In the genomic region with DNA sequence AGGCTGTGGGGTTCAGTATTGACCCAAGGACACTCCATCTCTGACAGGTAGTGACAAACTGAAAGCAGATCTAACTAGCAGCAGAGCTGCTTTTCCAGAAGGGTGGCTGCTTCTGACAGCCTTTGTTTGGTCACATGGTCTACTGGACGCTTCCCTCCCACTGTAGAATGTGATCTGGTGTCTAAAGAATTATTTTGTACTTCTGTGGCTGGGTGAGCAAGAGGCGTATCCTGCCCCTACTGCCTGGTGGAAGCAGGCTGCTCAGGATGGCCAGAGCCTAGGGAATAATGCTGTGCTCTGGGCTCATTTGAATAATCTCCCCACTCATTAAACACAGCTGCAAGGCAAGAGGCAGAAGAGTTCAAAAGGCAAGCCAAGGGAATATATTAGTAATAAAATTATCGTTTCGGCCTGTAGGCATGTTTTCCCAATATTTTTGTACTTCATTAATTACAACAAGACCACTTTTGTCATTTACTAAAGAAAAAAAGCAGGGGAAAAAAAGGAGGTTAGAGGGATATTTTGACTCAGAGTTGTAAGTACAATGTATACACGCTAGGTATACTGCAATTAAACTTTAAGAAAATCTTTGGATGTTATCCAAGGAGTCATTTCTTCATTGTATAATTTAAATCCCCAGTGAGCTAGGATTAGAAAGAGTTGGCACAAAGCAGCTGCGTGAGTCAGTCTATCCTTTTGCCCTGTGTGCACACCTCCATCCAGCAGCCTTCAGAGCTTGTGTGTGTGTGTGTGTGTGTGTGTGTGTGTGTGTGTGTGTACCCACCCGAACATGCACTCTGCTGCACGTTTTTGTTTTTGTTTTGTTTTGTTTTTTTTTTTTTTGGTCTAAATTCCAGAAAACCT, we compare ENCODE assay signal across 9 mouse cellular contexts.
DNase-seq lines count a peak whose midpoint lies in the region; ATAC-seq and TF ChIP-seq lines count a peak whose summit lies in the region.
"Had no signal": no experiment of that assay in that cellular context is flagged by ENCODE, and none has a peak within 500 bp of the region (broad histone marks: within the 10 kb centered on the region; RNA-seq: fewer than 3 reads in every experiment).

No protein-coding gene starts in this region.

- dilution Hi-C loops in CH12.LX (cut with MboI; ENCODE audit: extremely low pct_ligation_motif_present, extremely low pct_unique_long_range_greater_than_20kb, low sequenced_read_pairs): no loop called here

- H3K27ac ChIP-seq in CH12.LX (ENCODE audit: insufficient read depth, low read depth): no peak overlapping the region
- H3K27ac ChIP-seq in liver, embryonic 12.5 days: no peak overlapping the region
- H3K27ac ChIP-seq: limb, embryonic 12.5 days had no signal

- TF ChIP-seq EP300 in CH12.LX (IDR thresholded peaks at IDR 0.05; ENCODE audit: low read length): no peak

- no peaks in the 10 kb centered on the region for H3K4me1 ChIP-seq in CH12.LX (ENCODE audit: control insufficient read depth in 1 of 2, insufficient read depth in 2 of 2)
- H3K4me1 ChIP-seq in liver, embryonic 12.5 days: no peaks in the 10 kb centered on the region
- H3K4me1 ChIP-seq: limb, embryonic 12.5 days had no signal

- H3K79me2 ChIP-seq in CH12.LX (replicated peaks; ENCODE audit: control insufficient read depth, extremely low read depth, insufficient read depth, poor library complexity, severe bottlenecking): no peaks in the 10 kb centered on the region

- H3K36me3 ChIP-seq in CH12.LX (replicated peaks in 1 of 2; ENCODE audit: control insufficient read depth in 1 of 2, insufficient read depth in 1 of 2, low read length in 1 of 2): no peaks in the 10 kb centered on the region
- no peaks in the 10 kb centered on the region for H3K36me3 ChIP-seq in liver, embryonic 12.5 days
- H3K36me3 ChIP-seq: limb, embryonic 12.5 days had no signal

- in situ Hi-C loops in CH12.LX (cut with MboI; ENCODE audit: low pct_ligation_motif_present, low pct_unique_long_range_greater_than_20kb, low sequenced_read_pairs): no loop called here

- H3K27me3 ChIP-seq in CH12.LX (replicated peaks): no peaks in the 10 kb centered on the region
- H3K27me3 ChIP-seq in liver, embryonic 12.5 days (replicated peaks): no peaks in the 10 kb centered on the region
- H3K27me3 ChIP-seq: limb, embryonic 12.5 days had no signal

- peak overlapping the region; percentile 1; the same call in 1 of the 2 replicates for H3K4me2 ChIP-seq in CH12.LX (ENCODE audit: insufficient read depth, low read depth, poor library complexity, severe bottlenecking)
- H3K4me2 ChIP-seq in liver, embryonic 12.5 days: no peak overlapping the region
- H3K4me2 ChIP-seq: limb, embryonic 12.5 days had no signal

- peaks cover 8% of the 10 kb centered on the region for H3K9me3 ChIP-seq in CH12.LX (replicated peaks; ENCODE audit: low read length)
- no peaks in the 10 kb centered on the region for H3K9me3 ChIP-seq in liver, embryonic 12.5 days (replicated peaks)
- H3K9me3 ChIP-seq: limb, embryonic 12.5 days had no signal

- no peak for ATAC-seq in liver, embryonic 12.5 days

- 58% methylated on average over 8 of the region's 8 CpGs for WGBS in liver, embryonic 12.5 days (ENCODE audit: insufficient replicate concordance)

- no peak for TF ChIP-seq POLR2A in CH12.LX (IDR thresholded peaks at IDR 0.05; ENCODE audit: low read depth, low read length)

- TF ChIP-seq CTCF in CH12.LX (conservative IDR thresholded peaks at IDR 0.05 in 1 of 2, IDR thresholded peaks at IDR 0.05 in 1 of 2; ENCODE audit: low read depth in 2 of 2, low read length in 2 of 2): no peak

- TF ChIP-seq RAD21 in CH12.LX (IDR thresholded peaks at IDR 0.05; ENCODE audit: low read depth, low read length): no peak

- DNase-seq in 3T3-L1 (ENCODE audit: low read depth, low spot score): peak; percentile 48
- DNase-seq in CH12.LX (ENCODE audit: extremely low read depth): no peak
- DNase-seq in gonadal fat pad, adult 2 months (ENCODE audit: low read depth): peak; percentile 41
- peak; percentile 5 to 24 for DNase-seq in kidney, postnatal 4 days
- no peak for DNase-seq in right cerebral cortex, adult 2 months (ENCODE audit: low spot score in 2 of 2)
- no peak for DNase-seq in right cerebral cortex, postnatal 10 days (ENCODE audit: low spot score in 2 of 2)
- no peak for DNase-seq in right cerebral cortex, postnatal 36 days (ENCODE audit: low spot score in 2 of 2)

- H3K4me3 ChIP-seq in CH12.LX (replicated peaks in 1 of 3; ENCODE audit: low read depth in 2 of 3, low read length in 2 of 3, poor library complexity in 1 of 3): no peak overlapping the region
- H3K4me3 ChIP-seq in liver, embryonic 12.5 days: no peak overlapping the region
- H3K4me3 ChIP-seq: limb, embryonic 12.5 days had no signal

- H3K9ac ChIP-seq in CH12.LX (ENCODE audit: insufficient read depth, low read depth): no peak overlapping the region
- H3K9ac ChIP-seq in liver, embryonic 12.5 days: no peak overlapping the region
- H3K9ac ChIP-seq: limb, embryonic 12.5 days had no signal

TF ChIP-seq in CH12.LX, 34 proteins besides CTCF, POLR2A, EP300 and RAD21:
- TF ChIP-seq PAX5 (IDR thresholded peaks at IDR 0.05; ENCODE audit: low read length) (no peak), USF1 (IDR thresholded peaks at IDR 0.05; ENCODE audit: low read depth, low read length) (peak; percentile 2; the same call in 1 of the 2 replicates), GABPA (IDR thresholded peaks at IDR 0.05; ENCODE audit: insufficient replicate concordance, low read depth, low read length) (no peak)
TF ChIP-seq in CH12.LX: peak in this region for 1.

Comparison
In these comparisons a context has a peak if more than half of its experiments do, and no peak if none do; other contexts are left out.
1. DNase-seq: peak in 3T3-L1 (single experiment), gonadal fat pad, adult 2 months (single experiment) and kidney, postnatal 4 days (2 of 2); none in CH12.LX (single experiment), right cerebral cortex, adult 2 months (0 of 2), right cerebral cortex, postnatal 10 days (0 of 2) and right cerebral cortex, postnatal 36 days (0 of 2).